Mouse (Mus musculus): ENCODE data around the gene Myo5c.

DNA sequence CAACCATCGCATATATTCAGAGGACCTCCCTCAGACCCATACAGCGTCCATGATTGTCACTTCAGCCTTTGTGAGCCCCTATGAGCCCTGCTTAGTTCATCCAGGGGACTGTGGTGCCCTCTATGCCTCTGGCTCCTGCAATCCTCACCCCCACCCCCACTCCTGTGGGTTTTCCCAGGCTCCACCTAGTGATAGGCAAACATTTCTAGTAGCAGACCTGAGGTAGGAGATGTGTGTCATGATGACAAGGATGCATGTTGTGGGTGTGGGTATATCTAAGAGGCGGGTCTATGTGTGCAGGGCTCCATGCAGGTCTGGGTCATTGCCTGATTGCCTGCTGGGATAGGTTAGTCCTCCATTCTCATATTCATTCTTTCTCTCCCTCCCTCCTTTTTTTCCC, 6.4 kb downstream of the Myo5c start:
- TF ChIP-seq MYC (IDR thresholded peaks at IDR 0.05; ENCODE audit: low read depth, low read length) (no peak), POLR2A (IDR thresholded peaks at IDR 0.05; ENCODE audit: control insufficient read depth in 1 of 2, insufficient read depth in 1 of 2, low read depth in 1 of 2, low read length in 2 of 2, poor library complexity in 1 of 2) (no peak), MAFK (IDR thresholded peaks at IDR 0.05; ENCODE audit: borderline replicate concordance, low read depth, low read length) (no peak)

Data from MEL (cell line).